Mouse (Mus musculus): ENCODE results near the gene Six2.

The Six2 gene

GRCm38 (mm10) chr17:85661521-85661920, 26.6 kb downstream of the Six2 start:
- no peak for DNase-seq (ENCODE audit: low spot score in 2 of 2)

GRCm38 (mm10) chr17:85660016-85660415, 28.1 kb downstream of the Six2 start:
- DNase-seq (ENCODE audit: low spot score in 2 of 2) = no peak

- peak; percentile 30 to 67 for DNase-seq (ENCODE audit: low spot score in 2 of 2)
Measured at GRCm38 (mm10) chr17:85645718-85646665, 42.1 kb downstream of the Six2 start.

- DNase-seq (ENCODE audit: low spot score in 2 of 2) = no peak
Measured at GRCm38 (mm10) chr17:85645312-85645711, 42.8 kb downstream of the Six2 start.

- DNase-seq (ENCODE audit: low spot score in 2 of 2) = no peak
Measured at GRCm38 (mm10) chr17:85637876-85638275, 50.2 kb downstream of the Six2 start.
